Mouse (Mus musculus) cerebellum, adult 9-10 months (tissue): ENCODE data around the gene Cma1.
"Not testable (repeated sequence)": the region's sequence is repeated elsewhere in the genome, so short reads cannot be mapped to it uniquely, and the experiment has no call there.

ENCODE experiments used
- DNase-seq: peaks from one replicate; pipeline ENCODE4 v3.0.0; 2022

The Cma1 gene

DNA sequence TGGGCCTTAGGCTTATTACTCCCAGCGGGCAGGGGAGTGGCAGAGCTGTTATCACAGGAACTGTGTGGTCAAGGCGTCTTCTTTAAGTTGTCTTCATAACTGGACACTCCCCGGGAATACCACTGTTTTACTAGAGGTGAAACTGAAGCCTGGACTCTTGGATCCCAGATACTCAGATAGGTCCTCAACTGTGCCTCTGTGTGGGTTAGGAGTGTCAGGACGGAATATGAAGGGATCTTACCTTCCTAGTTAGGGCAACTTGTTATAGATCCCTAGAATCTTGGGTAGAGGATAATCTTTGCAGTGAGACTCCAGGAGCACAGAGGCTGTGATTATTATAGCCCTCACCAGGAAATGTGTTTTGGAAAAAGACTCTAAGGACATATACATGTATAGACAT is at the start of gene Cma1:
Cma1 (minus strand) TSS at position 101 of the 400 bp plus-strand sequence.
- no peak for DNase-seq

DNA sequence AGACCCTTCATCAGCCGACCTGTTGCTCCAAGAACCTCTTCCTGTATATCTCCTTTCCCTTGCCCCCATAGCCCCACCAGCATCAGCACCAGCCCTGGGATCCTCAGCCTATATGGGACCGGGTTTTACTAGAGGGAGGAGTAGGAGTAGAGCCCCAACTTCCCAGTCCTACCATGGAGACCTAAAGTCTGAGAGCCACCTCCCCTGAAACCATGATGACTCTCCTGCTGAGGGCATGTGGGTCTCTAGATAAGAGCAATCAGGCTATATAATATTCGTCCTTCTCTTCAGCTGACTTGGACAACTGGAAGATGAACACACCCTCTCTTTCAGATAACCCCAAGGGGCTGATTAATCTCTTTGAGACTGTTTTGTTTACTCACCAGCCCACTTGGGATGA is 43.0 kb upstream of the Cma1 start:
- not testable (repeated sequence) for DNase-seq

DNA sequence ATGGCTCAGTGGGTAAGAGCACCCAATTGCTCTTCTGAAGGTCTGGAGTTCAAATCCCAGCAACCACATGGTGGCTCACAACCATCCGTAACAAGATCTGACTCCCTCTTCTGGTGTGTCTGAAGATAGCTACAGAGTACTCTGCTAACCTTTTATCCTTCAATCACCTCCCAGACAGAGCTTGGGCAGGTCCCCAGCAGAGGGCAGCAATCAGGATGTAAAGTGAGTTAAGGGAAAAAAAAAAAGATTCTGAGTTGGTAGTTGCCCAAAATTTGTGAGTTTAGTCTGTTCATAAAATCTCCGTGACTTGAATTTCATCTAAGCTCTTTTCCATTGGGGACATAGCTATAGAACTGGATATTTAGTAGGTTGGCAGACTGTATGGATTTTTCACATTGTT is 19.4 kb upstream of the Cma1 start:
- DNase-seq: not testable (repeated sequence)

DNA sequence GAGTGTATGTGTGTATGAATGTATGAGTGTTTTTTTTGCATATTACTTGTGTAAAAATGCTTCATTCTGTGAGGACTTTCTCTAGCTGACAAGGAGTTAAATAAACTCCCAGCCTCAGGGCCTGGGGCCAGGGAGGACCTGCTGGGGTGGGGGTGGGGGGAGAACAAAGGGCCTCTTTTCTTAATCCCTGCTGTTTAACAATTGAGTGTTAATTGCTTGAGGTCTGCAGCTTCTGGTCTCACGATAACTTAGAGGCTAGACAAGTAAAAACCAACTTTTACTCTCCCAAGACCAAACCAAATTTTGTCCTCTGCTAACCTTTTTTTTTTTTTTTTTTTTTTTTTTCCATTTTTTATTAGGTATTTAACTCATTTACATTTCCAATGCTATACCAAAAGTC is 18.8 kb upstream of the Cma1 start:
- no peak for DNase-seq

DNA sequence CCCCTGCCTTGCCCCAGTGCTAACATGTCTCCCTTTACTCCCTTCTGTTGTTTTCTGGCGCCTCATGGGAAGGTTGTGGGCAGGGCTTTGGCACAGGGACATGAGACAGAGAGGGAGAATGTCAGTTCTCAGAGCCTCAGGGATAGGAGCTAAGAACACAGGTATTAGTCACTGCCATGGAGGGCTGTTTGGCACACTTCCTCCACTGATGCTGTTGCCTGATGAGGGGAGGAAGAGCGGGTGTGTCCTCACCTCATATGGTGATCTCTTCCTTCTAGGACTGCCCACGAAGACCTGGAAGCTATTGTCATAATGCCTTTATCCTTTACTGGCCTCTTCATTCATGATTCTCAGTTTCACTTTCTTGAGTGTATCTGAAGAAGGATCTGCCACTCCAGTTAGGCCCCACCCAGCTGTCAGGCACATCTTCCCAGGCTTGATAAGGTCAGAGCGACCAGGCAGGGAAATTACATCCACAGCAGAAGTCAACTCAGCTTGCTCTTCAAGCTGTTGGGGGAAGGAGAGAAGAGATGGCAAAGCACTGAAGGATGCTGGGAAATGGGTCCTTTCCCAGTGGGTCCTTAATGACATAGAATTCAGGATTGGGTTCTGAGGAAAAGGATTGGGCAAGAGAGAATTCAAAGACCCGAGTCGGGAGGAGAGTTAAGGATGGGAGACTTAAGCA is 6.0 kb upstream of the Cma1 start, which contains the start of gene Cma2:
Cma2 (plus strand) TSS at position 635 of the 685 bp plus-strand sequence.
- no peak for DNase-seq

DNA sequence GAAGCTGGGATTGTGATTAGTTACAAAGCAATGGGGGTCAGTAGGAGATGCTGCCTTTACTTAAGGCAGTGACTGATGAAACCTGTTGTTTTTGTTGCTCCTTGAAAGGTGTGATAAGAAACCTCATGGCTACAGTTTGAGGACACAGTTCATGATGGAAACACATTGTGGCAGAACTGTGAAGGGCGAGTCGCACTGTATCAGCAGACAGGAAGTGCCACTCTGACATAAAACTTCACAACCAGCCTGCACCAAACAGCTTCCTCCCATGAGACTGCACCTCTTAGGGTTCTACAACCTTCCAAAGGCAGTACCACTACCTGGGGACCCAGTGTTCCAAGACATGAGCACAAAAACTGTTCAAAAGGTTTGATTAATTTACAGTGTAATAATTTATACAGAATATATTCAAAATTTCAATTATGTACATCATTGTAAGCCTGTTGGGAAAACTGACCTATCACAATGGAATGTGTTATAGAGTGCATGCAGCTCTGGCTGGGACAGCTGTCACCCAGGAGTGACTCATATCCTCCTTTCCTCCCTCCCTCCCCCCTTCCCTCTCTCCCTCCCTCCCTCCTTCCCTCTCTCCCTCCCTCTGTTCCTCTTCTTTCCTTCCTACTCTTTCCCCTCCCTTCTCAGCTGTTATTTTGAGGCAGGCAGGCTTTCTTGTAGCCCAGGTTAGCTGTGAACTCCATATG is 1.9 kb upstream of the Cma1 start:
- no peak for DNase-seq

DNA sequence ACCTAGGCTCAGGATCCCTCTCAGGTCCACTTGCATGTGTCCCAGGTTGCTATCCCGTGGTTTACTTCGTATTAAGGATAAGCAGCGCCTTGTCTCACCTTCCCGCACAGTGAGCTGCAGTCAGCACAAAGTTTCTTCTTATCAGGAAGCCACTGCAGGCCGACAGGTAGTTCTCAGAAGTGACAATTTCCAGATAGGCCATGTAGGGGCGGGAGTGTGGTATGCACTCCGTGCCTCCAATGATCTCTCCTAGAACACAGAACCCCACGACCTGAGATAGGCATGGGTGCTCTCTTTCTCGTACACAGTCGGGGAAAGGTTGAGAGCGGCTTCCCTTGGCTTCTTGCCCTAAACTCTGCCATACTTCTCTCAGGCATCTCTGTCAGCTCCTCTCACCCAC is 874 bp downstream of the Cma1 start:
- no peak for DNase-seq

DNA sequence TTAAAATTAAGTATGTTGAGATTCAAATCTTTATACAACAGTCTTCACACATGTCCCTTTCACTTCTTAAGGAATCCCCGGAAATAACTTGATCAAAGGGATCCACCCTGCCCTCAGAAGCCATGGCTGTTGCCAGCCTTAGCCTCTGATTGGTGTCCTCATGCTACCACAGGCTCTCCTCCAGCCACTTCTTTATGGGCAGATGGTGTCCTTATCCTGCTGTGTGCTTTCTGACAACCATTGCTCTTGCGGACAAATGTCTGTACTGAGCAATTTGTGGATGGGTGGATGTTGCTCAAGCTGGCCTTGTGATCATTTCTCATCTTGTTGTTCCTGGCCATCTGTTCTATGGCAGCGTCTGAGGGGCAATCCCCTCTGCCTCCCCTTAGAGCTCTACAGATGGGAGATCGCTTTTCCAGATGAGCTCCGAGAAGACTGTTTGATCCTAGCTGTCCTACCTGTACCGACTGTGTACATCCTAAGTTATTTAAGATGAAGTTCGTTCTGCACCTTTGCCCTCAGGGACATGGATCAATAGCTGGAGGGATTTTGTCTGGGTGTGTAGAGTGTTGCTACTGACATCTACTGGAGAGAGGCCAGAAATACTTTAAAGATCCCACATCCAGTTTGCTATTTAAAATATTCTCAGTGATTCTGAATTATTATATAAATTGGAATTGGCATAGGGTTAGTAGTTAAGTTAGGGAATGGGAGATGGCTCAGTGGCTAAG is 4.2 kb downstream of the Cma1 start:
- DNase-seq: peak; percentile 34

DNA sequence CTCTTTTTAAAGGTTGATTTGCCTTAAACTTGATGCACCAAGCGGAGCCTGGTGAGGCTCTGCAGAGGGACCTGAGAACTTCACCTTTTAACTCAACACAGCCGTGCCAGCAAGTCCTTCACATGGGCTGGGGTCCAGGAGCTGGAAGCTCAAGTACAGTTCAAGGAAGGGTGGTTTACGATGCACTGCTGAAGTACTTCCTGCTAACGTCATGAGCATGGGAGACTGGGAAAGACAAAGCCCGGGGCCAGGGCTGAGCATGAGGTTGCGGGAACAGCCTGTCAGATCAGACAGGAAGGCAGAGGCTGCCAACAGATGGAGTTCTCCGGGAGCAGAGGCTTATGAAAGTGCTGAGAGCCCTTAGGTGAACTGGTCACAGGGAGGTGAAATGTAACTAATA is 10.9 kb downstream of the Cma1 start:
- no peak for DNase-seq

DNA sequence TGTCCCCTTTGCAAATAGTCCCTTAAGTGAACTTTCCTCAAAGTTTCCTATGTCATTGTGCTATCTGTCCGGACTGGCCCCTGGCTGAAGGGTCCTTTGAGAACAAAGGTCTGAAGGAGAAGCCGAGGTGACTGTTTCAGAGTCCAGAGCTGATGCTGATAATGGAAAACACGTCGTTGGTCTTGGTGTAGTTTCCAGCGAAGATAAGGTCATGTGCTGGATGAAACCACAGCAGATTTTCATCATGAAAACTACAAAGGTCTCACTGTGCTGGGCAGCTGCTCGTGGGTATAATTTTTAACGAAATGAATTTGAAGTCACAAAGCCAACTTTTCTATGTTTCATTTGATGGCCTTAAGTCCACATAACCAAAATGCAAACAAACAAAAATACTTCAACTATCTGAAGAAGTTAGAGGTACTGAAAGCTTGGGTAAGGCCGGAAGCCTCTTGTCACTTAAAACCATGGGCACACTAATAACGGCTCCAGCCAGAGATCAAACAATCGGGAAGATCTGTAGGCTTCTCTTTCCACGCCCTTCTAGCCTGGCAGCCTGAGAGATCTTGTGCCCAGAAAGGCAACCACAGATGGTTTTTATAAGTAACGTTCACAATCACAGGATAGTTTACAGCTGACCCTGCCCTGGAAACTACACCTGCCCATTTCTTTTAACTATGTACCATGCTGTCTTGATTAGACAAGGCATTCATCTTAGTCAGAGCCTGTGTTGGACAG is 15.0 kb downstream of the Cma1 start:
- DNase-seq: no peak

DNA sequence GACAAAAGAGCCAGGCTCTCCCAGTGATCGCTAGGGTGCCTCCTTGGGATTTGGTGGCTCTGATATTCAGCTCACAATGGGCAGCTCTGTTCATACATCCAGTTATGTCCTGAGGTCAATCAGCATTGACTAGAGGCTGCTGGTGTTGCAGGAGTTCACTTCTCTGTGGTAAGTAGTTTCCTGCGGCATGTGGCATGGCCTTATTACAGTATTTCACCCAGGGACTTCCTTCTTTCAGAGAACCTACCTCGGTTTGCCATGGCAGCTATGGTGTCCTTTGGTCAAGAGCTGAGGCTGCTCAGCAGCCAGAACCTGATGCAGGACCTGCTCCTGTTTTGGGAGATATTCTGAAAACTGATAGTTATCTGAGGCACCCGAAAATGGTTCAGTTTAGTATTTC is 17.6 kb downstream of the Cma1 start:
- no peak for DNase-seq

DNA sequence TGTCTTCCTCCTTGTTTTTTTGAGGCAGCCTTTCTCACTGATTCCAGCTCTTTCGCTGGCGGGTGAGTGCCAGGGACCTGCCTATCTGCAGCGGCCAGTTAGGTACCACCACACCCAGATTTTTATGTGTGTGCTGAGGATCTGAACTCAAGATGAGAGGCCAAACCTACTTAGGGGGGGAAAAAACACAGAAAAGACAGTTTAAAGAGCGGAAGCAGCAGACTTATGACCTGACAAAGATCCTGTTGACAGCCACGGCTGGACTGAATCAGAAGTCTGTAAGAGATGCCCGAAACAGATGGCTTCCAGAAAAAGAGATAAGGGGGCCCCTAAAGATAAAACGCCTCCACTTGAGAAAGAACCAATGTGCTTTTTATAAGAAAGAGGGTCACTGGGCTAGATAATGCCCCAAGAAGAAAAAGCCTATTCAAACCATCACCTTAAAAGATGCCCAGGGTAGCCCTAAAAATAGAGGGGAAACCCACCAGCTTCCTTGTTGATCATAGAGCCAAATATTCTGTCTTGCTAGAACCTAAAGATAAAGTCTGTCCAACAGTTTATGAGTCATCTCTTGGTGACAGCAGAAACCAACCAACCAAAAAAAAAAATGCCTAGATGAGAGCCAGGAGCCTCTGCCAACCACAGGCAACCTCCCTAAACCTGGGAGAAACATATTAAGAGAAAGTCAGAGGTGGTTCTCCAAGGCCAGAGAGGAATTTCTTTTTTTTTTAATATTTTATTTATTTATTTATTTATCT is 21.8 kb downstream of the Cma1 start:
- no peak for DNase-seq

DNA sequence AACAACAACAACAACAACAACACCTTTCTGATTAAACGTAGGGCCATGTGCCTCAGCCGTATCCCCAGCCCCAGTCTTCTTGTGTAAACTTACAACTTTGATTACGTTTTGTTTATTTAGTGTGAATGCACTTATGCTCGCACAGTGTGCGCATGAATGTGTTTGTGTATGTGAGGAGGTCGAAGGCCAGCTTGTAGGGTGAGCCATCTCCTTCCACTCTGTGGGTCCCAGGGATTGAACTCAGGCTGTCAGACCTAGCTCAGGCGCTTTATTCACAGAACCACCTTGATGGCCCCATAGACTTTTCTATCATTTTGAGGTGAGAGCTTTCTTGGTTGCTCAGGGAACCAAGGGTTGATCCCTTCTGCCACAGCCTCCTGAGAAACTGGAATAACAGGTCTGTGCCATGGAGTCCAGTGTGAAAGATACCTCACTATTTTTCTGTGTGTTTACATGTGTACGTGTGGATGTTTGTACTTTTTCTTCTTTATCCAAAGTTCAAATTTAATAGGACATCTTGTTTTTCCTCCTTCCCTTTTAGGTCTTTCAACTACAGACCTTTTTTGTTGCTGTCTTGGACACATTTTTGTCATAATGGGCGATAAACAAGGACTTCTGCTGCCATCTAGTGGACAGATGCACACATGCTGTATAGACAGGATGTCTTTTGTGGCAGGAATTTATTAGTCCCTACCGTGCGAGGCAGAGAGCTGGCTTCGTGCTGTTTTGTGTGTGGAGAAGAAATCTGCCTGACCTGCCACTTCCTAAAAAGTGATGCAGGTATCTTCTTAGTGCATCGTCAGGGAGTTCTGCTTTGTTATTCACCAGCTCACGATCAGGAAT is 26.0 kb downstream of the Cma1 start:
- DNase-seq: peak; percentile 92

DNA sequence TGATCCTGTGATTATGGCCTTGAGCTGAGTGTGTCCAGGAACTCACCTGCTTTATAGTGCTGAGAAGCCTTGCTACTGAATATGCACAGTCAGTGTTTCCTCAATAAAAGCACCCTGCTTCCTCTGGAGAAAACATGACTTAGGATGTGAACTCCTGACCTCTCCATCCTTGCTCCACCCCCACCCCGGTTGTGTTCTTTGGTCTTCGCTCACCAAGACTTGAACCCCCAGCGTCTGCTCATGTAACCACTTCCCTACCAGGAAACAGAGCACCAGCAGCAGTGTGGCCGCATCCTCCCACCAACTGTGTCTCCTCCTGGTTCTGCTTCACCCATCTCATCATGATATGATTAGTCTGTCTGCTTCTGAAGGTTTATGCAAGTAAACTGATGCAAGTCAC is 31.1 kb downstream of the Cma1 start:
- no peak for DNase-seq

DNA sequence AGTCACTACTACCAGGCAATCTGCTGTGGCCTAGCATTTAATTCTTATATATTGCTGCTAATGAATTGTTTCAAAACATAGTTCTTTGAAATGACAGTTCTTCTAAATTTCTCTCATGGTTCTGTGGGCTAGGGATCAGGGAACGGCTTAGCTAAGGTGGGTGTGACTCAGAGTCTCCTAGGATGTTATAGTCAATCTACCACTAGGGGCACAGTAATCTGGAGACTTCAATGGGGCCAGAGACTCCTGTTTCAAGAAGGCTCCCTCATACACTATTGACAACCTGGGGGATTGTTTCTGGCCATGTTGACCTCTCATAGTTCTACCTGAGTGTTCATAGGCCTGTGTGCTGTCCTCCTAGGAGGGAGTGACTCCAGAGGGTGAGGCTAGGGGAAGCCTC is 39.0 kb downstream of the Cma1 start:
- DNase-seq: no peak

DNA sequence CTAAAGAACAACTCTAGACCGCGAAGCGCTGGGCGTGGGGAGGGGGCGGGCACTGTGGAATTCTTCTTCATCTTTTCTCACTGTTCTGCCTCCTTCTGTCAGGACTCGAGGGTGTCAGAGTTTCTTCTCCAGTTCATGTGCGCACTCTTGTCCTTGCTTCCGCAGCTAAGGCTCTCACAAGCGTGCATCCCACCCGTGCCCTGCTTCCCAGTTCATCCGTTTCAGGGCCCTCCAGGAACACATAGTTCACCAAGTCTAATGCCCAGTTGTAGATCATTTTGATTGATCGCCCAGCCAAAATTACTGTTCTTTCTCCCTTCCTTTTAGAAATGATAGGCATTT is 44.1 kb downstream of the Cma1 start:
- no peak for DNase-seq

DNA sequence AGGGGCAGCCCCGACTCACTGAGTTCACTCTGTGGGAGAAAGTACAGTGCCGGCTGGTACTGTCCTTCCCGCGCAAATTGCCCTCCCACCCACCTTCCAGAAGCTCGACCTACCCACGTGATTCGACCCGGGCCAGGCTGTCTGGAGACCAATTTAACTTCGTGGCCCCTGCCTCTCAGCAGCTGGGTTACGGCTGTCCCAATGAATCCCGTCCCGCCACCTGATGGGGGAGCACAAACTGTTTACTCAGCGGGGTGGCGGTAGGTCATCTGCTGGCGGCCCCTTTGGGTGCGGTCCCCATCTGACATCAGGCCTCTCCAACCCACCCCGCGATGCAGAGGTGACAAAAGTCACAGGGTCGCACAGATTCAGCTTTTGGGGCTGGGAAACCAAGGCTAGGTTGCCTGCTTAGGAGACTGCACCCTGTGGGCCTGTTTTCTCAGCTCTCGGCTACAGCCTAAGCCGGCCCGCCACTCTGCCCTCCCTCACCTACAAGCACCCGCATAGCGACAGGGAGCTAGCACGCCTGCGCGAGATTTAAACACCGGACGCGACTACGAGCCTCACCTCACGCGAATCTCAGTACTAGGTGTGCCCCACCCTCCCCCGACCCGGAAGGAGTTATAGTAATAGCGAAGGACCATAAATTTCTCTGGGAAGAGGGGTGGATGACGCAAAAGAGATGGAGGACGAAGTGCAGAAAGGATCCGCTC is 44.6 kb downstream of the Cma1 start, which contains the start of gene Sdr39u1:
Sdr39u1 (minus strand) TSS at position 593 of the 713 bp plus-strand sequence.
- DNase-seq: peak; percentile 94

DNA sequence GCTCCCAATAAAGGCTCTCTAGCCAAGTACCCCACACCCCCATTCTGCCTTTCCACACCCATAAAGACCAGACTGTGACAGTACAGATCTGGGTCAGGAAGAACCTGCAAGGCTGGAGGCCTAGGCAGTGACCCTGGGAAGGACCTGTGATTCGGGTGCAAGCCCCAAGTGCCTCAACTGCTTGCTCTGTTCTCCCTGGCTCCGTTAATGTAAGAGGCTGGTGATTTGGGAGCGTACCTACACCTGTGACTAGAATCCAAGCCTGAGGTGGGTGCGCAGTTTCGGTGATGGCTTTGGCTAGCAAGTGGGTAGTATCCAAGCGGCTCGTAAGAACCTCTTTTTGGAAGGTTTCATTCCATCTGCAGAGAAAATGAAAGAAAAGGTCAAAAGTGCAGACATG is 45.5 kb downstream of the Cma1 start:
- peak; percentile 47 for DNase-seq

DNA sequence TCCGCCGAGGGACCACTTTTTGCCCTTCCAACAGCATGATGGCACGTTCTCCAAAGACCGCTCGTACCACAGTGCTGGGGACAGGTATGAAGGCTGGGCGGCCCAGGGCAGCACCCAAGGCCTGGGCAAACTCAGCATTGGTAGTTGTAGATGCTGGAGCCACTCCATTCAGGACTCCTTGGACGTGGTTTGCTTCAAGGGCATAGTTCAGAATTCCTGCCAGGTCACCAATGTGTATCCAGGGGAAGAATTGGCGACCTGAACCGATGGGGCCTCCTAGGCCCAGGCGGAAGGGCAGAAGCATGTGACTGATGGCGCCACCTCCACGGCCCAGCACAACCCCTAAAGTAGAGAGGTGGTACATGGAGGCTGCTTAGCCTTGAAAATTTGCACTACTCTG is 46.8 kb downstream of the Cma1 start:
- peak; percentile 42 for DNase-seq
